Mouse (Mus musculus) gastrocnemius, adult 18-20 months (tissue): Measurements from ENCODE around the gene Homer2. TPM values are rescaled to one million over a fixed set of nuclear protein-coding genes. Genes with fewer than 3 reads are reported as not detected.

Experiments
- DNase-seq: peaks from one replicate; pipeline ENCODE4 v3.0.0; 2021; ENCODE audit warnings: low spot score
- total RNA-seq, 2 experiments: library from RNA; stranded (reverse); gene quantifications; 2 replicates each; pipeline ENCODE4 v1.2.3; 2021

Homer2 gene
- total RNA-seq, 2 experiments from 2014 or later, result 51.1 to 51.7 TPM

- no peak for DNase-seq
Measured at GRCm38 (mm10) chr7:81706027-81706415, 1.3 kb downstream of the Homer2 start.

GRCm38 (mm10) chr7:81698357-81698756, 9.0 kb downstream of the Homer2 start:
- no peak for DNase-seq

DNA sequence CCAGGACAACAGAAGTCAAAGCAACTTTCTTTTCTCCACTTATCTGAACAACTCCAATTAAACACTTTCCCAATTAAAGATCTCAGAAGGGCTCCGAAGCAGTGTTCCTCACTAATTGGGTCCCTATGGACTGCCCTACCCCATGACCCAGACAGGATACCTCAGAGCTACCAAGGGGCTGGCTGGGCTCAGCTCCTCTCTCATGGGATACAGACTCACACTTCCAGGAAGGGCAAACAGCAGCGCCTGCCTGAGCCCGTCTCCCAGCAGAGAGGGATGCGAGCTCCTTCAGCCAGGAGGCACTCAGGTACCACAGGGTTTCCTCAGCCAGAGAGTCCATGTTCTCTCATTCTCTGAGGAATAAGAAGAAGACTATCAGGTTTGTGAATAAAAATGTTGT, 9.4 kb downstream of the Homer2 start:
- DNase-seq, result no peak

DNA sequence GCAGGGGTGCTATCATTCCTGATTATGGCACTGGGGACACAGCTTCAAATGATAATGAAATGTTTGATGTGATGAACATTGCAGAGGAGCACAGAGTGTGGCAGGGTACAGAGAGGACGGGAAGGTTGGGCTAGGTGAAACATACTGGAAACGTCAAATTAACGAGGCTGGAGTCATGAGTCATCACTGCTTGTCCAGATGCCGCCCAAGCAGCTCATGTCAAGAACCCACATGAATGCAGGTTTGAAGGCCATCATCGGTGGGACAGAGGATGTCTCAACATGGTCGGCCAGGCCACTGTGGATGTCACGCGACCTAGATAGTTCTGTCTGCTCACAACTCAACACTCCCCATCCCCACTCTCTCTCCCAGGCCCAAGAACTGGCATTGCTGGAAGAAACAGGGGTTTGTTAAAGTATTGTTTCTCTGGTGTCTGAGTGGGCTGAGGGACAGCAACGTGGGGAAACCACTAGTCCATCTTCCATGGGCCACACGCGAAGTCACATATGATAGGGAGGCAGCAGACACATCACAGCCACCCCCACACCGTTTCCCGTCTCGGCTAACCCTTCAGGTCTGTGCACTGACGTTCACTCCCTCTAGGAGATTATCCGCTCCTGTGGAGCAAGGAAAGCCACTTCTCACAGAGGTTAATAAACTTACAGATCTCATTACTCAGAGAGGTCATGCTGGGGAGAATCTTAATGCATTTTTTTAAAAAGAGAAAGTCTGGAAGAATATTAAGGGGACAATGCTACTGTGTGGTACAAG, 11.4 kb downstream of the Homer2 start:
- DNase-seq, result no peak

DNA sequence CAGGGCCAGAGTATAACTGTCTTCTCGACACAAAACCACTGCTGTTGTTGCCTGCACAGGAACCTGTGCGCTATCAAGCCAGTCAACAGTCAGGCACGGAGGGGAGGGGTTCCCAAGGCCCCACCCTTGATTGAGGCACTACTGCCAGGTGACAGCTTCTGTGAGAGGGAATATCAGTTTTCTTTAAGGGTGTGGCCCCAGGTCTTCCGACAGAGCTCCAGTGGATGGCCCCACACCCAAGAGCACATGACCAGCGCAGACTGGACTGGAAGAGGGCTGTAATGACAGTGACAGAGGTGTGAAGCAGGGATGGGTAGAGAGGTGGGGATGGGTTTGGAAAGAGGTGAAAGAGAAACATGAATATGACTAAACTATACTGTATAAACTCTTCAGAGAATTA, 16.3 kb downstream of the Homer2 start:
- no peak for DNase-seq

GRCm38 (mm10) chr7:81689116-81689681, 18.1 kb downstream of the Homer2 start:
- no peak for DNase-seq

- DNase-seq, result no peak
Measured at GRCm38 (mm10) chr7:81688378-81688777, 18.9 kb downstream of the Homer2 start.

DNA sequence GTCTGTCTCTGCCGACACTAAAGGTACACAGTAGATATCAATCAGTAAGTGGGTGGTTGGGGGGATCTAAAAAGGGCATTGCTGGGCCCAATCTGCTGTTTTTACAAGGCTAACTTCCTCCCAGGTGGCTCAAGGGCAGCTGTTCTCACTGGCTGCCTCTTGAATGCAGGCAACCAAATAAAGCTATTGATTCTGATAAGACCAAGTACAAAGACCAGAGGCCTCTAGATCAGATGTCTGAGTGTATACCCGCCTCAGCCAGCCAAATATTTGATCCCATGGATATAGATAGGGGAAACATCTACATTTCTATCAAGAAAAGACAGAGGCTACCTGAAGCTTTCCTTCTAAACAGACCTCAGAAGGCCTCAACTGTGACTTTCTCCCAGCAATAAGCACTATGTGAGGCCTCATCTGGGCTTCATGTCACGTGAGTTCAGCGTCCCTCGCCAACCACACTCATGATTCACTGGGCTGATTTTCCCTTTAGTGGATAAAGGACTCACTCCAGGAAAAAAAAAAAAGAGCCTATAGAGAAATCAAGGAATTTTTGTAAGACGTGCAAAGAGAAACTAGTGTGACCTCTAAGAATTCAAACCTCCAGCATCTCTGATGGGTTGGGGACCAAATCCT, 19.5 kb downstream of the Homer2 start:
- DNase-seq, result no peak

DNA sequence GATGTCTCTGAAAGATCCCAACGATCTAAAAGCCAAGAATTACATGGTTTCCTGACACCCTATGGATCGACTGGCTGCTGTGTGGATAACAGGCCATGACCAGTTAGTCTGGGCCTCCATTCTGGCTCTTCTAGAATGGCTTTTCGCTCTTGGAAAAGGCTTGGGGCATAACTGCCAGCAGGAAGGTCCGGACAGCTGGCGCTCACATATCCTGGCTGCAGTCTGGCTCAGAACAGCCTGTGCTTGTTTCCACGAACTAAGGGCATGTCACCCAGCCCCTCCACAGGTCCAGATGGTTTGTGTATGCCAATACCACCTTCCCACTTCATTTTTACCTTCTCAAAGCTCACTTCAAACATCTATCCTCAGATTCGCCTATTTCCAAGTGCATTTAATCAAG, 22.0 kb downstream of the Homer2 start:
- DNase-seq, result peak; percentile 49

DNA sequence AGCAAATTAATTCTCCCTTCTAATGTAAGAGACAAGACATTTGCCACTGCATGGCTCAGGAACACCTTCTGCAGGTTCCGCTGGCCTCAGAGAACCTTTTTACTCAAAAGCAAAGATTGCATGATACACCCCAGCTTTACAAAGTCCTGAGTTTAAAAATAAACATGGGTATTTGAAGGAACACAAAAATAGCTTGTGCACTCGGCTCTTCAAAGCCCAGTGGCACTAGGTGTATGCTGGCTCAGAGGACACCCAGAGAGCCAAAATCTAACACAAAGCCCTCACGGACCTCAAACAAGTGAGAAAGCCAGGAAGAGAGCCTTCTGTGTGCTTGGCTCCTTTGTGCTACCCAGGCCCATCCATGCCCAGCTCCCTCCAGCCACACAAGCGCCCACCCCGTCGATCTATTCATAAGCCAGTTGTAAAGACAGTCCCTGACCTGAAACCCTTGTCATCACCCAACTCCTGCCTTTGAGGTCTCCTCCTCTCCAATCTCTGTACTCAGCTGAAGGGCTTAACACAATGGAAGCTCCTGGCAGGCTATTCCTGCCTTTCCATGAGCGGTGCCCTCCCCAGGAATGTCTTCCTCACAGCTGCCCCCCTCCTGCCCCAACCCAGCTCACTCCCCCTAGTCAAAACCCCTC, 23.4 kb downstream of the Homer2 start:
- DNase-seq, result no peak

DNA sequence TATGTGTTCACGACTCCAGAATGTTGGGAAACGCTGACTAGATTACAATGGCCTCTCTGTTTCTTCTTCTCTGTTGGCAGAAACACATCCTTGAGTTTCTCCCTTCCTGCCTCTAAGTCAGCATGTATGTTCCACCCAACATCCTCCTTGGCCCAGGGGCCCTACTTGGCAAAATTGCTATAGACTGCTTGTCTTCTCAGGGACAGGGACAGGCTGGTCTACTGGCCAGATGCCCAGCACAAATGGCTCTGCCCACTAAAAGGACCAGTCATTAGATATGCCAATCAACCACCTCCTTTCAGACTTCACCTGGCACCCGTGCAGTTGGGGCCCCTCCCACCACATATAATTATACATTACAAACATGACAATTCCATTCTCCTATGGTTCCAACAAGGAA, 25.9 kb downstream of the Homer2 start:
- DNase-seq, result no peak

DNA sequence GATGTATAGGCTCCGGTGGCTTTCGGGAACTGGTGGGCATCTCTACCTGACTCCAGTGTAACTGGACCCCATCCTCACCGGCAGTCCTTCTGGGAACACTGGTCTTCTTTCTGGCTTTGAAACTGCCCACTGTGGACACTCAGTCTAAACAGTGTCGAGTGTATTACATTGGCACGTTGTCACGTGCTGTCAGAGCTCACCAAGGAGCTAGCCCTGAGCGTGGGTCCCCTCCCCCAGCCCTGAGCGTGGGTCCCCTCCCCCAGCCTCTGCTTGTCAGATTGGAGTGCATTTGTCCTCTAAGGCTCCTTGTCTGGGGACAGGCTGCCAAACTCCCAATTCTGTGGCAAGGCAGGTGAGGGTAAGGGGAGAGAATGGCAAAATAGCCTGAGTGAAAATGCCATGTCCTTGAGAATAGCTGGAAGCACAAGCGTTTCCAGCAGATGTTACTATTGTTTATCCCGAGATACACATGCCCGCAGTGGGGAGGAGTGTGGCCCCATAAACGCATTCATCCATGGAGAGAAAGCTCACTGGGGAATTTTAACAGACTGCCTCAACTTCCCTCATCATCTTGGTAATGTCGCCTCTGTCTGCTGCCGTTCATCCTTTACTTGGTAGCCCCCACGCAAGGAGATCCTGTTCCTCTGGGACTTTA, 33.8 kb downstream of the Homer2 start:
- DNase-seq, result no peak

DNA sequence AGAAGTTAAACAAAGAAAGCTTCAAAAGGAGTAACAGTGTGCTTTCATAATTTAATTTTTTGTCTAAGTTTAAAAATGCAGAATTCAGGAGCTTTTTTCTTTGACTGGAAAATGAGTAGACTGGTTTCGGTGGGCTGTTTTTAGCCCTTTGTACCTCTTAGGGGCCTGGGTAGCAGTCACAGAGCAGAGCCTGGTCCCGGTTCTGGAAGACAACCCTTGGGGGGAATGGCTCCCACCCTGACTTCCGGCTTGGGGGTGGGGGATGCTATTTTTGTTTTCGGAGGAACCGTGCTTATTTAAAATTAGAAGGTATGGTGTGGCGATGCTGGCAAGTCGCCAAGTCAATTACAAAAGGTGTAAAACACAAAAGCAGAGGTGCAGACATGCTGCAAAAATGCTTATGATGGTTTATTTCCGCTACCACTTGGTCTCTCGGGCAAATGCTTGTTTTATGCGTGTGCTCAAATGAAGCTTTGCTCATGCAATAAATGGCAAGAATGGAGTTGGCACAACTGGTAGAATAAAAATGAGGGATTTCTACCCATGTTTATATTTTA, 34.5 kb downstream of the Homer2 start:
- DNase-seq, result no peak

DNA sequence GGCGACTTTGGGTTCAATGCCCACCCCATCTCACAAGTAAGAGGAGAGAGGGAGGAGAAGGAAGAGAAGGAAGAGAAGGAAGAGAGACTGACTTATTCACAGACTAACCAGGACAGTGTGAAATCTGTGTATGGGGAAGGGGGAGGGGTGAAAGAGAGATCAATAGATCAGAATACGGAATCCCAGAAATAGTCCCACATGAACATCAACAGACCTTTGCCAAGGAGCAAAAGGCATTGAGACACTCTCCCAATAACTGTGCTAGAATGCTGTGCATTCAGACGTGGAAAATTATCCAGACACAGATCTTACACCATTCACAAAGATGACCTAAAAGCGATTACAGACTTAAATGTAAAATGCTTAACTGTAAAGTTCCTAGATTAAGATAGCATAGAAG, 40.2 kb downstream of the Homer2 start:
- no peak for DNase-seq

DNA sequence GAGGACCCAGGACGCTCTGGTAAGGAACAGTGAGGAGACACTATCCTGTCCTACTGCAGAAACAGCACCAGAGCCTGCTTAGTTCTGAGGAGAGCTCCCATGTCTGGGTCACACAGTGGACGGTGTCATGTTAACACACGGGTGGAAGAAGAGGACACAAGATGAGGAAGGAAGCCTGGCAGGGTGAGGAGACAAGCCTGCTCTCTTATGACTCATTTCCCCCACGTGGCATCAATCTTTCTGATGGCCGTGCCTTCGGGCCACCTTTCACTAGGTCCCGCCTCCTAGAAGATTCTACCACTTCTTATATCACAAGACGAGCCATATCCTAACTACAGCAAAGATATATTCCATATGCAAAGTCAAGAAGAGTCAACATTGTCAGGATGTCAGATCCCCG, 40.7 kb downstream of the Homer2 start:
- no peak for DNase-seq

GRCm38 (mm10) chr7:81663057-81663456, 44.3 kb downstream of the Homer2 start:
- DNase-seq, result no peak

- DNase-seq, result no peak
Measured at GRCm38 (mm10) chr7:81657631-81658347, 49.5 kb downstream of the Homer2 start.

DNA sequence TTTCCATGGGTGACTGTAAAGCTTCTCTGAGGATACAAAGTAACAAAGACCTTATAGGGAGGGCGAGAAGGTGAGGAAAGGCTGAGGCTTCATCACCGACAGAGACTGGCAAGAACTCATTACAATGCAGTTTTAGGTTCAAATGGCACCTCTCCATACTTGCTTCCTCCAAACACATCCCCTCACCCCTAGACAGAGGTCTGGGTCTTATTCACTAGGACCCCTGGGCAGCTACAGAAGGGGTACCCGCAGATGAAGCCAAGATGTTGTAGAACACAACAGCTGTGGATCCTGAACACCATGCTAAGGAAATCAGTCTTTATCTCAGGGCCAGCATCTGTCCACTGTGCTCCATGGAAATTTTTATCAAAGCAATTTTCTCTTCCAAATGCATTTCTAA, 50.3 kb downstream of the Homer2 start:
- no peak for DNase-seq

DNA sequence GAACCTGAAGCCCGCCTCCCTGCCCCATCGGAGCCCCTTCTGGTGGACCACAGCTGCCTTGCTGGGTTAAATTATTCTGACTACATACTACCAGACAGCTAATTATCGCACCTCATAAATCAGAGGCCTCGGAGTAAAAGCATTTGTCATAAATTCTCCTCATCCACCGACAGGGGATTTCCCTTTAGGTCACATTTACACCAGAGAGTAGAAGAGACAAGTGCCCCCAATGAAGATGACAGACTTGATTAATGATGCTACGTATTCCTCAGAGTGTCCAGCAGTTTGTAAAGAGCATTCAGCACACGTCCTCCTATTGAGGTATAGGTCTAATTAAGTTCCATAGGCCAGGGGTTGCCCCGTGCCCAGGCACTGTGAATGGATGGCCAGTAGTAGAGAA, 50.7 kb downstream of the Homer2 start:
- no peak for DNase-seq

DNA sequence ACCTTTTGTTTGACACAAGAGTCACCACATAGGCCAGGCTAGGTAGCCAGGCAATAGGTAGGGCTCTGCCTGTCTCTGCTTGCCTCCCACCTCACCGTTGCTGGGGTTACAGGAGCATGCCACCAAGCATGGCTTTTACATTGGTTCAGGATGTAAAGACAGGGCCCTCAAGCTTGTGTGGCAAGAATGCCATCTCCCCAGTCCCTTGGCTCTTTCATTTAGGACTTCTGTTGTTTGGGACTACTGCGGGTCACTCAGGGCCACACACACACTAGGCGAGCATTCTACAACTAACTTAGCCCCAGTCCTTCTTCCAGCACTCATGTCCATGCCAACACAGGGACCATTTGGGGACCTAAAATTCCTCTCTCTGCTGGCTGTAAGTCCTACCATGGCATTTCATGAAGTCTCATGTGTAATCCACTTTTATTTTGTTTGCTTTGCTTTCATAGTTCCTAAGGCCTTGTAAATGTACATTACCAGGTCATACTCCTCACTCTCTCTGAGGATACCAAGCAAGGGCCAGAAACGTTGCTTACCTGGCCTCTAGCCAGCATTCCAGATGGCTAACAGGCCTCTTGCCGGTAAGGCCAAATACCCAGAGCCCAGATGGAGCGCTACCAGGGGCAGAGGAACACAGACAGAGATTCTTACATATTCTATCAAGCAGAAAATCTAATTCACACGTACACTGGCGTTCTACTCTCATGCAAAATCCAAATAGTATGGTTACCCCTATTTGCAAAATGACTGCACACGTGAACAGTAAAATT, 52.2 kb downstream of the Homer2 start:
- DNase-seq, result peak; percentile 31
